Mouse (Mus musculus): Measurements from ENCODE around the gene Cachd1. TPM values are rescaled to one million over a fixed set of nuclear protein-coding genes. Genes with fewer than 3 reads are reported as not detected.

The Cachd1 gene
- polyA plus RNA-seq, 1 experiment from 2014 or later = 44.9 TPM

Other genes with a start within 250 kb of the Cachd1 start
- gene Gm10577, start 244.0 kb downstream of the Cachd1 start, polyA plus RNA-seq (2016; fragmentation: Nextera tagmentation; extraction: Ambion mirVana) = not detected in 2 replicates

Measured in limb, embryonic 10.5 days (tissue).